Mouse (Mus musculus): ENCODE data around the gene Hist1h2bk.

Hist1h2bk gene

GRCm38 (mm10) chr13:22015479-22016450 lies 19.9 kb upstream of the Hist1h2bk start:
- DNase-seq, result peak; percentile 77 to 81

- peak in 1 of 2 experiments; percentile 50 for DNase-seq
Measured at GRCm38 (mm10) chr13:22019934-22020835, 15.5 kb upstream of the Hist1h2bk start.

GRCm38 (mm10) chr13:22020901-22021339 lies 14.8 kb upstream of the Hist1h2bk start:
- DNase-seq, result peak in 1 of 2 experiments; percentile 39

GRCm38 (mm10) chr13:22021581-22021980 lies 14.1 kb upstream of the Hist1h2bk start:
- DNase-seq, result no peak

DNA sequence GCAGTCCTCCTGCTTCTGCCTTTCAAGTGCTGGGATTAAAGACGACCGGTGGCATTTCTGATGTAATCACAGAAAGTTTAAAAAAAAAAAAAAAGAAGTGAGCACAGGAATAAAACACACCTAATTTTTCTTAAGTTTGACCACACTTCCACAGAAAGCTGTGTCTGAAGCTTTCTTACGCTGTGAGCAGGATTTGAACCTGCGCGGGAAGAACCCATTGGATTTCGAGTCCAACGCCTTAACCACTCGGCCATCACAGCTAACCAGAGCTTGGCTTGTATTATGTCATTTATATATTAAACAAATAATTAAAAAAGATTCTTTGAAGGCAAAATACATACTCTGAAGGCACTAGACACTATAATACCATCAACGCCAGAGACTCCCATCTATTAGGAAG lies 13.4 kb upstream of the Hist1h2bk start:
- DNase-seq, result peak; percentile 73 to 77

DNA sequence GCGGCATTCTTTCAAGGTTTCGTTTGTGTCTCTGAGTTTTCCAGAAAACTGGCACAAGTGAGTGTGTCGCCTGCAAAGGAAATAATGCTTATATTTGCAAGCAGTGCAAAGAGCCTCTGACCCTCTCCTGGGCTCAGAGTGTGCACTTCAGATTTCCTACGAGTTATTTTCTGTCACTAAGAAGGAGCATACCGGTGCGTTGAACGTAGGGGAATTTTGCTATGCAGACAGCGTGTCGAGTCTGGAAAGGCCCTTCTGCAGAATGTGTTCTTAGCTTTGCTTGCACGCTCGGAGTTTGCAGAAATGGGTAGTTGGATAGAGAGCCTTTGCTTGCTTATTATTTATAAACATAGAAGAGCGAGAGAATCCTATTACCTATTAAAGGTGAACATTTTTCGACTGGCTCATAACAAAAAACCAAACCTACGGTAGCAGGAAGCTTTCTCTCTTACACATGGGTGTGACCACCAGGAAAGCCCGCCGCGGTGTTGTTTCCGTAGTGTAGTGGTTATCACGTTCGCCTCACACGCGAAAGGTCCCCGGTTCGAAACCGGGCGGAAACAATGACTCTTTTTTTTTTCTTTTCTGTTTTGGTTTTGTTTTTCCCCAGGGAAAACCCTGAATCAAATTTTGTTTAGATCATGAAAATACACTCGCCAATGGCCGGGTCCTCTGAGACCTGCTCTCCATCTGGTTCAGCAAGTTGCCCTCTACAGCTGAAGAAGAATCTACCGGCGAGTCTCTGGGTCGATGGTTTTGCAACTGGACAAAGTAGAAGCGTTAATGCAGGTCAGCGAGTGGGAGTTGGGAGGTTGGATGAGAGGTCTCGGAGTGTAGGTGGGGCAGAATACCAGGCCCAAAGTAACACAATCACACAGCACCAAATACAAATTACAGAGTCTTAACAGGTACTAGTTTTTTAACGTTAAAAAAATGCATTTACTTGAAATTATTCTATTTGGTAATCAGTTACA lies 9.3 kb upstream of the Hist1h2bk start:
- peak; percentile 81 to 84 for DNase-seq

- peak; percentile 87 to 90 for DNase-seq
Measured at GRCm38 (mm10) chr13:22028673-22029460, 6.8 kb upstream of the Hist1h2bk start.

- DNase-seq, result no peak
Measured at GRCm38 (mm10) chr13:22029928-22030327, 5.7 kb upstream of the Hist1h2bk start.

GRCm38 (mm10) chr13:22030493-22030892 lies 5.2 kb upstream of the Hist1h2bk start:
- no peak for DNase-seq

GRCm38 (mm10) chr13:22033741-22034442 lies 1.8 kb upstream of the Hist1h2bk start:
- DNase-seq, result no peak

DNA sequence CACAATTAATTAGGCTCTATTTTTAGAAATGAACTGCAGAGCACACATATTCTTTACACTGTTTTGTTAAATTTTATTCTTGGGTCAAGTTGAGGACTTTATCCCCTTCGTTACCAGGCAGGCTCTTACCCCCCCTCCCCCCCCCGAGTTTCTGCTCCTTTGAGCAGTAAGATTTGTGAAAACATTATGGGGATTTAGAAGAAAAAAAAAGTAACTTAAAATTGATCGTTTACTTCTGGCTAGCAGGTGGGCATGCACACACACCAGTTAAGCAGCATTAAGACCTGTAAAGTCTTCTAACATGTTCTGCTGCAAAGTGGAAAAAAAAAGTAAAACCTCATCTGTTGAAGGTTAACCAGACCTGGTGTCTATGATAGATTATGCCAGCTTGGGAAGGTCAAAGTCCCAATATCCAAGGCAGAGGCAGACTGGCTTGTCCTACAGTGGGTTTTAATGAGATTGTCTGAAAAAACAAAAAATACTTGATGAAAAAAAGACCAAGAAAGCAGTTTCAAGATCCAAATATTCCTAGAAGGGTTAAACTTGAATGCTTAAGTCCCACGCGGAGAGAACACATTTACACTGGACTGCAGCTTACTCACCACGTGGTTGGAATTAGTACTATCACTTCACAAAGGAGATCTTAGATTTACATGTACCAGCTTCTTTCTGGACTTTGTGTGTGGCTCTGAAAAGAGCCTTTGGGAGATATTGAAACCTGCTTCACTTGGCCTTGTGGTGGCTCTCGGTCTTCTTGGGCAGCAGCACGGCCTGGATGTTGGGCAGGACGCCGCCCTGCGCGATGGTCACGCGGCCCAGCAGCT lies 1.0 kb upstream of the Hist1h2bk start:
- DNase-seq, result no peak

DNA sequence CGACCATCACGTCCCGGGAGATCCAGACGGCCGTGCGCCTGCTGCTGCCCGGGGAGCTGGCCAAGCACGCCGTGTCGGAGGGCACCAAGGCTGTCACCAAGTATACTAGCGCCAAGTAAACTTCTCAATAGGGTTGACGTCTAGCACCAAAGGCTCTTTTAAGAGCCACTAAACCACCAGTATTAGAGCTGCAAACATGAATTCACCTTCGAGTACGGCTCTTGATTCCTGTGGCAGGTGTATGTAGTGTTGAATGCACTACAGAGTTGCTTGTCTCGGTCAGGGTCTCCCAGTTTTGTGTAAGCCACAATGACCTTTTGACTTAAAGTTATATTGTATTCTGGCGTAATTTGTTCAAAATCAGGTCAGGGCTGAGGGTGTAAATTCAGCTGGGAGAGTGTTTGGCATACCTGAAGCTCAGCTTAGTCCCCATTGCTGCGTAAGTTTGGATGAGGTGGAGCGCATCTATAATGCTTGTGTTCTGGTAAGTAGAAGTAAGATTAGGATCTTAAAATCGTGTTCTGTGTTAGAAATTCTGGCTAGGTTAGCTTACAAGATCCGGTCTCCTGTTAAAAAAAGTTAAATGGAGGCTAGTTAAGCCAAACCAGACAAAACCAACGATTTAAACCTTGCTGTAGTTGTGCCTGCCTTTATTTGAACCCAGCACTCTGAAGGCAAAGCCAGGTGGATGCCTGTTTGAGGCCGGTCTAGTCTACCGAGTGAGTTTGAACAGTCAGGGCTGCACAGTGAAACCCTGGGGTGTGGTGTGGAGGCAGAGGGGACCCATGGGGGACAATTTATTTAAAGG lies 683 bp downstream of the Hist1h2bk start:
- DNase-seq, result peak in 1 of 2 experiments; percentile 23

GRCm38 (mm10) chr13:22036986-22037385 lies 1.3 kb downstream of the Hist1h2bk start:
- DNase-seq, result no peak

DNA sequence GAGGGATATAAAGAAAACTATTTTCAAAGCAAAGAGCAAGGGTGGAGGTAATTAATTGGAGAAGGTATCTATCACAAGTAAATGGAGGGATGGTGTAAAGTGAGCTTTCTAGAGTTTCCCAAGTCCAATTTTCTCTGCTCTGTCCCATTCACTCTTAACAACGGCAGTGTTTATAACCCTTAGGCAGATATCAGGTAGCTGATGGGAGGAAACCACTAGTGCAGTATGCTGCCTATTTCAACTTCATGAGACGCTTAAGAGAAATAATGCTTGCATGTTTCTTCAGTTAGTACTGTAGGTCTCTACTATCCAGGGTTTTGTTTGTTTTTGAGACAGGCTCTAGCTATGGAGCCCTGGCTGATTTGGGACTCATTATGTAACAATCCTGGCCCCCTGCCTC lies 1.7 kb downstream of the Hist1h2bk start:
- DNase-seq, result no peak

GRCm38 (mm10) chr13:22039364-22039763 lies 3.7 kb downstream of the Hist1h2bk start:
- DNase-seq, result no peak

- DNase-seq, result no peak
Measured at GRCm38 (mm10) chr13:22039951-22040463, 4.3 kb downstream of the Hist1h2bk start.

- DNase-seq, result no peak
Measured at GRCm38 (mm10) chr13:22040464-22041141, 4.9 kb downstream of the Hist1h2bk start.

GRCm38 (mm10) chr13:22041142-22041536 lies 5.5 kb downstream of the Hist1h2bk start, which contains the start of gene Hist1h4i:
Hist1h4i (minus strand) TSS chr13:22041362.
- peak; percentile 97 to 99 for DNase-seq

All from thymus, postnatal 36 days (tissue).